Mouse (Mus musculus): ENCODE results near the gene Ptprt. TPM values are rescaled to one million over a fixed set of nuclear protein-coding genes. Genes with fewer than 3 reads are reported as not detected.

Ptprt gene
- polyA plus RNA-seq, 1 experiment from 2014 or later = 15.0 TPM

GRCm38 (mm10) chr2:162273826-162274225 lies 387.1 kb downstream of the Ptprt start:
- Histone ChIP-seq H3K27ac (no peak overlapping the region), H3K4me3 (no peak overlapping the region), H3K36me3 (replicated peaks) (no peaks in the 10 kb centered on the region), H3K9ac (no peak overlapping the region), H3K27me3 (replicated peaks) (no peaks in the 10 kb centered on the region), H3K4me2 (no peak overlapping the region), H3K9me3 (no peaks in the 10 kb centered on the region), H3K4me1 (no peaks in the 10 kb centered on the region)
- ATAC-seq (replicated peaks) = no peak
- 61% methylated on average over 4 of the region's 4 CpGs for WGBS

DNA sequence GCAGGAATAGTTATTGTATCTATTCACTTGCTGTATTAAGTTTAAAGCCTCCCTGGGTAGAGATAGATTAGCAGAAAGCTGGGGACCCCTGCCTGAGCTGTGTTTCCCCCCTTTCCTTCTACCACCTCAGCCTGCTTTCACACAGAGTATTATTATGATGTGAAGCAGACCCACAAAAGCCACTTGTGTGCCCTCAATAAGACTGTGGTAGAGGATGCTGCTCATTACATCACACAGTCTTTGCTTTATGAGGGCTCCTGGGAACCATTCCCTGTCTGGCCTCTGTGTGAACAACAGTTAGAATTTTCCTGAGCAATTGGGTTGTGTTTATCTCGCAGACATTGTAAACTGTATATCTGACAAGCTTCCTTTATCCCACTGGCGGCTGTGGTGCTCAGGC lies 409.7 kb downstream of the Ptprt start:
- Histone ChIP-seq H3K9ac (no peak overlapping the region), H3K4me2 (no peak overlapping the region), H3K4me1 (no peaks in the 10 kb centered on the region), H3K9me3 (no peaks in the 10 kb centered on the region), H3K27ac (no peak overlapping the region), H3K36me3 (replicated peaks) (no peaks in the 10 kb centered on the region), H3K27me3 (replicated peaks) (no peaks in the 10 kb centered on the region), H3K4me3 (no peak overlapping the region)
- no peak for ATAC-seq (replicated peaks)
- WGBS = 71% methylated on average over 2 of the region's 2 CpGs

DNA sequence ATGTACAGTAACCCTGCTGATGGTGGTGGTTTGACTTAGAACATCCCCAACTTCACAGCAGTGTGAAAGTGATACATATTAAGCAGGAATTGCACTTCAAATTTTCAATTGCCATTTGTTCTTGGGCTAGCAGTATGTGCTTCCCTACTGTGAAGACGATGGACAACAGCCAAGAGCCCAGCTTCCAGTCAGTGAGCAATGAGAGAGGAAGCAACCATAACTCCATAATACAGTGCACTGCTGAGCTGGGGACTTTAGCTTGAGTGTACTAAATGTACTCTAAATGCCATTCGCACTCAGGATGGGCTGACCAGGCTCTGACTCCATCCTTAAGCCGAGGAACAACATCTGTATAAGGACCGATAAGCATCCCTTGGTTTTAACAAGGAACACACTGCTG lies 412.7 kb downstream of the Ptprt start:
- ATAC-seq (replicated peaks) = no peak
- H3K9ac ChIP-seq = no peak overlapping the region
- H3K27me3 ChIP-seq (replicated peaks) = no peaks in the 10 kb centered on the region
- no peaks in the 10 kb centered on the region for H3K36me3 ChIP-seq (replicated peaks)
- no peaks in the 10 kb centered on the region for H3K9me3 ChIP-seq
- no peak overlapping the region for H3K4me2 ChIP-seq
- WGBS = 86% methylated on average over 4 of the region's 4 CpGs
- H3K4me1 ChIP-seq = no peaks in the 10 kb centered on the region
- no peak overlapping the region for H3K27ac ChIP-seq
- no peak overlapping the region for H3K4me3 ChIP-seq

DNA sequence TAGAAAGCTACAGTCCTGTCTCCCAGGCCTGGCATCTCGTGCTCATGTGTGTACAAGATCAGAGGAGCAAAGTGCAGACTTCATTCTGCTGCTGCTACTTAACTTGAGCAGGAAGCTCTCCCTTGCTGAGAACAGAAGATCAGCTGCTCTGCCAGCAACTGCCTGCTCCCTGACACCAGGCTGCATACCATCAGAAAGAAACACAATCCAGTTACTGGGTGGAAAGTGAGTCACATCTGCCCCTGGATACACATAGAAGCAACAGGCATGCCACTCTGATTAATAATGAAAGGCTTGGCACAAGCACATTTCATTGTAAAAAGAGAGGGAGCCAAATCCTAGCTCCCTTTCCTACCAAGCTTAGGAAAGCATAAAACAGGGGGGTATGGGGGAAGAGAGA lies 438.5 kb downstream of the Ptprt start:
- H3K4me3 ChIP-seq = no peak overlapping the region
- H3K4me1 ChIP-seq = no peaks in the 10 kb centered on the region
- no peaks in the 10 kb centered on the region for H3K27me3 ChIP-seq (replicated peaks)
- WGBS = 56% methylated on average over 1 of the region's 1 CpGs
- no peak overlapping the region for H3K4me2 ChIP-seq
- no peak overlapping the region for H3K27ac ChIP-seq
- no peaks in the 10 kb centered on the region for H3K9me3 ChIP-seq
- no peak overlapping the region for H3K9ac ChIP-seq
- ATAC-seq (replicated peaks) = no peak
- H3K36me3 ChIP-seq (replicated peaks) = no peaks in the 10 kb centered on the region

DNA sequence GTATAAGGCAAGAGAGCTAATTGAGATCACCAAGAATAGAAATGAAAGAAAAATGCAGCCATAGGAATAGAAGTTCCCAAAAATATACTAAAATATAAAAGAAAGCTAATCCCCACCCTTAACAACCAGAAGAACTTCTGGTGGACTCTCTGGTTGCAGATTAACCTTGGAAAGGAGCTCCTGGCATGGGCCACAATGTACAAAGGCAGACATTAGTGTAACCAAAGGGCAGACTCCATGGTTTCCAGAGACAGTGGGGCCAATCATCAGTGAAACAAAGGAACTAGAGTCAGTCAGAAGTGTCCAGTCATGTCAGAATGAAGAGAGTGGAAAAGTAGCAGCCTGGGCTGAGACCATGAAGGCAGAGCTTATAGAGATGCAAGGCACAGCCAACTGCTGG lies 440.4 kb downstream of the Ptprt start:
- no peak overlapping the region for H3K9ac ChIP-seq
- ATAC-seq (replicated peaks) = no peak
- H3K27ac ChIP-seq = no peak overlapping the region
- H3K4me1 ChIP-seq = no peaks in the 10 kb centered on the region
- H3K9me3 ChIP-seq = no peaks in the 10 kb centered on the region
- H3K4me3 ChIP-seq = no peak overlapping the region
- no peaks in the 10 kb centered on the region for H3K36me3 ChIP-seq (replicated peaks)
- H3K27me3 ChIP-seq (replicated peaks) = no peaks in the 10 kb centered on the region
- no peak overlapping the region for H3K4me2 ChIP-seq

DNA sequence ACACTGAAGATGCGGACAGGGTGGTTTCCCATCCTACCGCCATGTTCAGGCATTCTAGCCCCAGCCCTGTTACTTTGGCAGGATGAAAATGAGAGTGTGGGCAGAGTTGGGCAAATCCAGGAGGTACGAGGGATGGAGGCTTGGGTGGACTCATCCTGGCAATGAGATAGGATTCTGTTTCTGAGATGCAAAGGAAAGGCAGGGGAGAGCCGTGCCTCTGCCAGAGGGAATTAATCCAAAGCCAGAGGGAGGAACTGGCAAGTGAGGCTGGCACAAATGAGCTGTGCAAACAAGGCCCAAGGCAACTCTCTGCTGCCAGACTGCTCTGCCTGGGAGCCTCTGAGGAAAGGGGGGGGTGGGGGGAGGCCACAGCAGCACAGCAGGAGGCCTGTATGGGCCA lies 441.4 kb downstream of the Ptprt start:
- no peak for ATAC-seq (replicated peaks)

GRCm38 (mm10) chr2:162217896-162218295 lies 443.1 kb downstream of the Ptprt start:
- no peaks in the 10 kb centered on the region for H3K36me3 ChIP-seq (replicated peaks)
- no peaks in the 10 kb centered on the region for H3K27me3 ChIP-seq (replicated peaks)
- no peak for ATAC-seq (replicated peaks)
- H3K4me2 ChIP-seq = no peak overlapping the region
- no peak overlapping the region for H3K27ac ChIP-seq
- H3K9ac ChIP-seq = no peak overlapping the region
- WGBS = 86% methylated on average over 5 of the region's 5 CpGs
- H3K4me3 ChIP-seq = no peak overlapping the region
- H3K9me3 ChIP-seq = no peaks in the 10 kb centered on the region
- no peaks in the 10 kb centered on the region for H3K4me1 ChIP-seq

More for the DNA sequence above, 441.4 kb downstream of the Ptprt start:
- no peaks in the 10 kb centered on the region for H3K36me3 ChIP-seq (replicated peaks)
- H3K4me3 ChIP-seq = no peak overlapping the region
- no peak overlapping the region for H3K9ac ChIP-seq
- no peak overlapping the region for H3K4me2 ChIP-seq
- 82% methylated on average over 4 of the region's 4 CpGs for WGBS
- H3K27me3 ChIP-seq (replicated peaks) = no peaks in the 10 kb centered on the region
- no peak overlapping the region for H3K27ac ChIP-seq
- H3K9me3 ChIP-seq = no peaks in the 10 kb centered on the region
- H3K4me1 ChIP-seq = no peaks in the 10 kb centered on the region

- Histone ChIP-seq H3K9ac (no peak overlapping the region), H3K9me3 (no peaks in the 10 kb centered on the region), H3K4me2 (no peak overlapping the region), H3K4me3 (no peak overlapping the region), H3K27ac (no peak overlapping the region), H3K4me1 (no peaks in the 10 kb centered on the region; the same call in 1 of the 2 replicates), H3K27me3 (replicated peaks) (no peaks in the 10 kb centered on the region), H3K36me3 (replicated peaks) (no peaks in the 10 kb centered on the region)
- ATAC-seq (replicated peaks) = peak; percentile 54; the same call in 1 of the 2 replicates
- 12% methylated on average over 2 of the region's 2 CpGs for WGBS
These were observed 448.6 kb downstream of the Ptprt start for GRCm38 (mm10) chr2:162212397-162212796.

GRCm38 (mm10) chr2:162210564-162210963 lies 450.4 kb downstream of the Ptprt start:
- H3K4me3 ChIP-seq = no peak overlapping the region
- H3K9ac ChIP-seq = no peak overlapping the region
- H3K36me3 ChIP-seq (replicated peaks) = no peaks in the 10 kb centered on the region
- H3K27ac ChIP-seq = no peak overlapping the region
- H3K4me2 ChIP-seq = no peak overlapping the region
- no peaks in the 10 kb centered on the region for H3K9me3 ChIP-seq
- ATAC-seq (replicated peaks) = no peak
- 88% methylated on average over 6 of the region's 6 CpGs for WGBS
- H3K27me3 ChIP-seq (replicated peaks) = no peaks in the 10 kb centered on the region
- H3K4me1 ChIP-seq = no peaks in the 10 kb centered on the region; the same call in 1 of the 2 replicates

GRCm38 (mm10) chr2:162197316-162197715 lies 463.6 kb downstream of the Ptprt start:
- no peaks in the 10 kb centered on the region for H3K36me3 ChIP-seq (replicated peaks)
- no peak overlapping the region for H3K27ac ChIP-seq
- H3K4me3 ChIP-seq = no peak overlapping the region
- H3K27me3 ChIP-seq (replicated peaks) = no peaks in the 10 kb centered on the region
- H3K9ac ChIP-seq = no peak overlapping the region
- ATAC-seq (replicated peaks) = no peak
- H3K4me1 ChIP-seq = no peaks in the 10 kb centered on the region
- no peaks in the 10 kb centered on the region for H3K9me3 ChIP-seq
- H3K4me2 ChIP-seq = no peak overlapping the region
- WGBS = 75% methylated on average over 5 of the region's 5 CpGs

DNA sequence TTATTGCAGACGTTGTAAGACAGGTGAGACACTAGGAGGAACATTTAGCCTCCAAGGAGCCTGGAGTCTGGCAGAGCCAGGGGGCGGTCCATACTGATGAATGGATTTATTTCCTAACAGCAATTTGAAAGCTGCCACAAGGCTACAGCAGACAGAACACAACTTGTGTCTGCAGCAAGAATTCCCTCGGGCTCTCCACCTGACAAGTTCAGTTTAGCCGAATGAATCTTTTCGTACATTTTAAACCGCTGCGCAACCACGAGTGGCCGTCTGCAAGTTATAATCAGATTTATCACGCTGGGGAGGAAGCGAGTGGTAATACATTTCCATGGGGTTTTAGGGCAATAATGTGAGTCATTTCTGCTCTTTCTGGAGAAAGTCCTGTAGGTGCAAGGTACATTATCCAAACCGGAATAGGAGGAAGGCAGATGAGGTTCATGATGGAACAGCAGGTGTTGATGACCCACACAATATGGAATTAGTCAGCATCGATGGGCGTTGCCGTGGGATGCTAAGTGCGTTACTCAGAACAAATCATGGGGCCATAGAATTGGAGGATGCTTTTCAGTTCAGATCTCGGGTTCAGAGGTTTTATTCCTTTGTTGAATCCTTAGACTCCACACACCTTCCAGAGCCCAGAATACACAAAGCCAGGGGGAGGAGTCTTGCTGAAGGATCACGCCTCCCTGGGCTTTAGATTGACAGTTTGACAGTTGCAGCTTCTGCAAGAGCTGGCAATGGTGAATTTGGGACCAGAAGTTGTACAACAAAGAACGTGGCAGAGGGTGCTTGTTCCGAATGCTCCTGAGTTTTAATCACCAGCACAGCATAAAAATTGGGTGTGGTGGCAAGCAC lies 478.1 kb downstream of the Ptprt start:
- Histone ChIP-seq H3K4me3 (no peak overlapping the region; the same call in 1 of the 2 replicates), H3K27ac (peak overlapping the region; percentile 9; the same call in 1 of the 2 replicates), H3K4me1 (peaks cover 7% of the 10 kb centered on the region), H3K9ac (0 out of 2 replicates have a peak overlapping the region, but pooled peaks have one; percentile 5), H3K9me3 (no peaks in the 10 kb centered on the region), H3K4me2 (peak overlapping the region; percentile 36), H3K36me3 (replicated peaks) (no peaks in the 10 kb centered on the region), H3K27me3 (replicated peaks) (no peaks in the 10 kb centered on the region)
- WGBS = 38% methylated on average over 20 of the region's 20 CpGs
- no peak for ATAC-seq (replicated peaks)

- Histone ChIP-seq H3K27me3 (replicated peaks) (no peaks in the 10 kb centered on the region), H3K9me3 (no peaks in the 10 kb centered on the region), H3K4me2 (no peak overlapping the region), H3K27ac (no peak overlapping the region), H3K36me3 (replicated peaks) (no peaks in the 10 kb centered on the region), H3K4me3 (no peak overlapping the region), H3K4me1 (peaks cover 7% of the 10 kb centered on the region), H3K9ac (no peak overlapping the region)
- WGBS = 96% methylated on average over 2 of the region's 2 CpGs
- ATAC-seq (replicated peaks) = no peak
These were observed 479.1 kb downstream of the Ptprt start for GRCm38 (mm10) chr2:162181826-162182225.

DNA sequence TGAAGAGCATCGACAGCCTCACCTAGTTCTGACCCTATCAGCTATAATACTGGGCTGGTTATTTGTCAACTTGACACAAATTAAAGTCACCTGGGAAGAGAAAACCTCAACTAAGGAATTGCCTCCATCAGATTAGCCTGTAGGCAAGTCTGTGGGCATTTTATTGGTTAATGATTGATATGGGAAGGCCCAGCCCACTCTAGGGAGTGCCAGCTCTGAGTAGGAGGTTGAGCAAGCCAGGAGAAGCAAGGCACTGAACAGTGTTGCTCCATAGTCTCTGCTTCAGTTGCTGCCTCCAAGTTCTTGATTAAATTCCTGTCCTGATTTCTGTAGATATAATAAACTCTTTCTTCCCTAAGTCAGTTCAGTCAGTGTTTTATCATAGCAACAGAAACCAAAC lies 488.4 kb downstream of the Ptprt start:
- ATAC-seq (replicated peaks) = no peak
- 87% methylated on average over 1 of the region's 1 CpGs for WGBS

More for the DNA sequence above, 488.4 kb downstream of the Ptprt start:
- no peaks in the 10 kb centered on the region for H3K36me3 ChIP-seq (replicated peaks)
- H3K4me1 ChIP-seq = no peaks in the 10 kb centered on the region
- no peaks in the 10 kb centered on the region for H3K9me3 ChIP-seq
- no peaks in the 10 kb centered on the region for H3K27me3 ChIP-seq (replicated peaks)
- H3K4me3 ChIP-seq = no peak overlapping the region
- no peak overlapping the region for H3K27ac ChIP-seq
- H3K4me2 ChIP-seq = no peak overlapping the region
- H3K9ac ChIP-seq = no peak overlapping the region
